Mouse (Mus musculus) spleen, postnatal 10 days (tissue): ENCODE data around the gene Mmp9.

Experiments
- DNase-seq, 2 experiments: peaks; one replicate each; pipeline ENCODE4 v3.0.0; 2021 to 2022; ENCODE audit warnings: low spot score in 2 of 2

Gene Mmp9

DNA sequence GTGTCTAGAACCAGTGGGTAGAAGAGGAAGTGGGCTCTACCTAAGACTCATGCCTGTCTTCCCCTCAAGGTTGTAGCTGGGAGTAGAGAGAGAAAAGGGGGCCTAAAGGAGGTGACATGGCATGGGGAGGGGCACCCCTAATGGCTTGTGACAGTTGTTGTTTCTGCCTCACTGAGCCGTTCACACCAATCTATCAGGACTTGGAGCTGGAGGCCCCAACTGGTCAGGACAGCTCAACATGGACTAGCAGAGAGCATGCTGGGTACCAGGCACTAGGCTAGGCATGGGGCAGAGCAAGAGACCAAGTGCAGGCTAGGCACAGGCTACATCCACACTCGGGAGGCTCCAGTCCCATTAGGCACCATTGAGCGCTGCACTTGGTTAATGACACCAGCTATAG lies 50.5 kb downstream of the Mmp9 start:
- no peak for DNase-seq

DNA sequence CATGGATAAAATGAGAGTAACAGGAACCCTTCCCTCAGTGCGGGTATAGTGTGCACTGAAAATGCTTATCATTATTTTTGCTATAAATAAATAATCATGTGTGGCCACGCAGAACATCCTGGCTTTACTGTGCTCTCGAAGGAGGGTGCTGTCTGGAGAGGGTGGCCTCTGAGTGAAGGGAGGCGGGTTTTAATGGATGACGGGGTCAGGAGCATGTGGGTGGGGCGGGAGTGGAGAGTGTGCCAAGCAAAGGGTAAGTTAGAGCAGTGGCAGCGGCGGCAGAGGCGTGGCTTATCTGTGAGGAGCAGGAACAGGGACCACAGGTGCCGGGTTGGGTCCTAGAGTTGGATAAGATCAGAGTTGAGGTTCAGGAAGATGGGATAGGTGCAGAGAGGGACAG lies 51.2 kb downstream of the Mmp9 start:
- DNase-seq: no peak

DNA sequence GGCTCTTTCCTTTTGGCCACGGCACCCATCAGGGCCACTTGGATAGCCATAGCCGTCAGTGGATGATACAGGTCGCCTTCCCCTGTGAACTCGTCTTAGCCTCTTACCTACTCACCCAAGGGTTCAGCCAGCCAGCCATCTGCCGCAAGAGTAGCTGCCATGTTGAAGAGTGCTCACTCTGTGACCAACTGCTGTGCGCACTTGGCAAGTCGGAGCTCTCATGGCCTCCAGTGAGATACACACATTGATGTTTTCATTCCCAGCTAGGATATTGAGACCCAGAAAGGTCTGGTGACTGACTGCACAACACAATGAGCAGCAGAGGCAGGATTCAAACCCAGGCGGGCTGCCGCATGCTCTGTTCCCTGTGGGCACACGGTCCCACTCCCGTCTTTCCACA lies 53.6 kb downstream of the Mmp9 start:
- no peak for DNase-seq

DNA sequence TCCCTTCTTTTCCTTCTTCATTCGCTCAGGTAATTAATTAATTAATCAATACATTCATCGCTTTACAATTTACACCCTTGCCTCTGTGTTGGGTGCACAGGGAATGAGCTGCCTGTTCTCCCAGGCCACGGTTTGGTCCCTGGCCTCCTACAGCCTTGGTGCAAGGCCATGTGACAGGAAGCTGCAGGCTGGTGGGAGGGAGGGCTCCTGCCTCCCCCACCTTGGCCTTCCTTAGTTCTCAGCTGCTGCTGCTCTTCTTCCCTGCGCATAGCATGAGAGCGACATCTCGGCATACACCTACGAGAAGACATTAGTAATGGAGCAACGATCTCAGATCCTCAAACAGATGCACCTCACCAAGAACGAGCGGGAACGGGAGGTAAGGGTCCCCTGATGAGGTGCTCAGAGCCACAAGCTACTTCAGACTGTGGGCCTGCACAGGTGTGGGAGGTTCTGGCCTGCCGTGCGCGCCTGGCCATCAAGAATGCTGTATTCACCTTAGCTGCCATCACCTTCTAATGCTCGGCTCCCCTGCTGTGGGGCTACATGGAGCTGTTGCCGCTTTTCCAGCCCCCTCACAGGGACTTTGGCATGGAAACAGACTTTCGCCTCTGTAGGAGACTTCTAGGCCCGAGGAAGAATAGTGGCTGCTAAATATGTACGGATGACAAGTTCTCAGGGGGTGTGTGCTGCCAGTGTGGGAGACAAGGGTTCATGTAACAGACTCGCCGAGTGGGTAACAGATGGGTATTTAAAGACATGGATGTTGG lies 54.3 kb downstream of the Mmp9 start:
- no peak for DNase-seq

DNA sequence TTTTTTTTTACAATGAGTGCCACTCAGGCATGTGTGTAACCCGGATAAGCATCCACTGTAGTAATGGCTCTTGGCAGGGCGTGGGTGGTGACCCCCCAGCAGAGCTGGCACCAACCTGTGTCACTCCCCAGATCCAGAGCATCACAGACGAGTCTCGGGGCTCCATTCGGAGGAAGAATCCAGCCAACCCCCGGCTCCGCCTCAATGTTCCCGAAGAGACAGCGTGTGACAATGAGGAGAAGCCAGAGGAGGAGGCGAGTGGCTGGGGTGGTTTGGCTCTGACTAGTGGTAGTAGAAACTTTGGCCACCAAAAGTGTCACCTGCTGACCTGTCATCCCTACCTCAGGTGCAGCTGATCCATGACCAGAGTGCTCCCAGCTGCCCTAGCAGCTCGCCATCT lies 55.4 kb downstream of the Mmp9 start:
- DNase-seq: no peak

DNA sequence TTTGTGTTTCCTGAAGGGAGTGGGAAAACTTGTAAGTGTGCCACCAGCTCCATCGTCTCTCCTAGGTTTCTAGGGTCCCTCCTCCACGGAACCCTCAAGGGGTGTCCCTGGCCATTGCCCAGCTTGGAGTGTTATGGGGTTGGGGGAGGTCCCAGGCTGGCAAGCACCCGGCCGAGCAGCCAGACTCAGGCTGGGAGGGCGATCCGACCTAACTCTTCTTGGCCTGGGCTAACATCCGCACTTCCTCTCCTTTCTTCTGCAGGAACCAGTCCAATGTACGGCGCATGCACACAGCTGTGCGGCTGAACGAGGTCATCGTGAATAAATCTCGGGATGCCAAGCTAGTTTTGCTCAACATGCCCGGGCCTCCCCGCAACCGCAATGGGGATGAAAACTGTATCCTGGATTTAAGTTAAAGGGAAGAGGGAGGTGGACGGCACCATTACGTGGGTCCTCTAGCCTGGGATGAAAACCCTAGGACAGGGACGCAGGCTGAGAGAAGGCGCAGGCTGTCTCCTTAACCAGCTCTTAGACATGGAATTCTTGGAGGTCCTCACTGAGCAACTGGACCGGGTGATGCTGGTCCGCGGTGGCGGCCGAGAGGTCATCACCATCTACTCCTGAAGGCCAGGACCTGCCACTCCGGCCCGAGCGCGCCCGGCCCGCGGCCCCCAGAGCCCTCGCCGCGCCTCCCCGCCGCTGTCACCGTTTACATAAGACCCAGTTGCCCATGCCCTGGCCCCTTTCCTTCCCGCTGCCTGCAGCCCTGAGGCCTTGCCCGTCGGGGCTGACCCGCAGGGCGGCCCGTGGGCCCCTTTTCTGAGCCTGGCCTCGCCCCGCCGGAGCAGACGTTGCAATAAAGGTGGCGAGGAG lies 56.5 kb downstream of the Mmp9 start:
- DNase-seq: no peak

DNA sequence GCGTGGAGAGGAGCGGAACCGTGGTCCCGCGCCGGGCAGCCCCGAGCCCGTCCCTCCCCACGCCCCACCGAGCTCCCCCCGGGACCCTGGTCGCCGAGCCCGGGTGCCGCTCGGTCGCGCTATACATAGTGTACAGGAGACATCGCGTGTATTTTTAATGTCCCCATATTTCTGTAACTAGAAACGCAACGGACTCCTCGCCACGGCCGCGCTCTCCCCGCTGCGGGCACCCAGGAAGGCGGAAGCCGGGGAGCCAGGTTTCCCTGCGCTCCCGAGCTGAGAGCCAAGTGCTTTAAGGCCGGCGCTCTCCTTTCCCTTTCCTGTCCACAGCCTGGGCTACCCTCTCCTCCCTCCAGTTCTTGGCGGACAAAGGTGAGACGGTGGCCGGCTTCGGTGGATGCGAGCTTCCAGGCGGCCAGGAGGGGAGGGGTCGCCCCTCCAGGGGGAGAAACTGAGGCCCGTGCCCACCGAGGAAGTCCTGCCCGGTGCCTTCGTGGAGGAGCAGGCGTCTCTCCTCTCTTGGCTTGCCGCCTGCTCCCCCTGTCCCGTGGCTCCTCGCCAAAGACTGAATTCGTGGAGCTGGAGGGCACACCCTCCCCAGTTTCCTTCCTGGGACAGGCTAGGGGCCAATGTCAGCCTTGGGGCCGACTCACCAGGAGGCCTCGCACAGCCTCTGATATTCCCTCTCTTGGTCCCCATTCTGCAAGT lies 57.3 kb downstream of the Mmp9 start:
- no peak for DNase-seq

DNA sequence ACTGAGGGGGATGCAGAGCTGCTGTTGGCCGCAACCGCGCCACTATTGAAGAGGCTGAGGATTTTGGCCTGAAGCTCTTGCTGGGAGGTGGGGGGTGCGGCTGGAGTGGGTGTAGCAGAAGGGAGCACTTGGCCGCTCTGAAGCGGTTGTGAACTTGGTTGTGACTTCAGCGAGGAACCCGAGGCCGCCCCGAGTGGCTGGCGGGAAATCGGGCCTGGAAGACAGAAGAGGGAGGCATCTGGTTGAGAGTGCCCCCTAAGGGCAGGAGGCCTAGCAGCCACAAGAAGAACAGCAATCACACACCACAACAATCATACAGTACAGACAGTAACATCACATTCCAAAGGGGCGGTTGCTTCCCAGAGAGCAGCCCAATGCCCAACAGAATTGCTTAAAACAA lies 61.4 kb downstream of the Mmp9 start:
- DNase-seq: no peak

DNA sequence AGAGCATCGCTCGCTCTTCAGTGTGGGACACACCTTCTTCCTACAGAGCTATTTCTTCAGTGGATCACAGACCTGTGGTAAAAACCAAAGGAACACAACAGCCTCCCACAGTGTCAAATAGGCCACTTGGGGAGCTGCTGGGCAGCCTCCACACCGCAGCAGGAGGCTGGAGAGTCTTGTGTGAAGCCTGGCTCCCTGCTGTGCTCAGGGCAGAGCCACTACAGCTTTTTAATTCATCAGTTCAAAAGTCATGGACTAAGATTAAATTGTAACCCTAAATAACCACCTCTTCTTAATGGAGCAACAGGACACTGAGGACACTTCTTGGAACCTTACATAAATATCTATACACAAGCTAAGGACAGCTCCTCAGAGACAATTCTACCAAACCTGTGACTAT lies 62.5 kb downstream of the Mmp9 start:
- no peak for DNase-seq

DNA sequence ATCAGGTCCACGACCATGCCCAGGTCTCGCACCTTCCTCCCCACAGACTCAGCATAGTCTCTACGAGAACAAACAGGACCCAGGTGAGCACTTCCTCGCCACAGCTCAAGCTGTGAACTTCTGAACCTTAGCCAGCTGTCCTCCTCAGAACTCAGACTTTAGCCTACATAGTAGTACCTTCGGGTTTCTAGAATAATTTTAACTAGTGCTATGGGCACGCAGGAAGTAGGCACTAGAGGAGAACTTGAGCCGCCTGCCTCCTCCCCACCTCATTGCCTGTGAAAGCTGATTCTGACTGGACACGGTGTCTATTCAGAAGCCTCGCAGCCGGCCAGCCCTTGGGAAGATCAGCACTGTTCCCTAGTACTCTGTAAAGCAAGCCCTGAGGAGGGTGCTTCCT lies 63.7 kb downstream of the Mmp9 start:
- DNase-seq: no peak
